Mouse (Mus musculus) heart, embryonic 15.5 days (tissue): ENCODE measurements around the gene Gpank1. TPM values are rescaled to one million over a fixed set of nuclear protein-coding genes. Genes with fewer than 3 reads are reported as not detected.
A peak's percentile ranks its signal among the peaks of the same experiment; 100 is the strongest.

Experiments
- ATAC-seq: fragments of 200-750 bp; cut with Nextera tagmentation; replicated peaks from 2 replicates; pipeline ENCODE4 v1.8.0; 2017; ENCODE audit warnings: low read depth, moderate TSS enrichment; ENCODE audit not compliant: insufficient number of reproducible peaks, insufficient read depth, low FRiP score
- H3K27ac ChIP-seq: fragments of 300-500 bp; sonication (generic); 2 replicates; pipeline ENCODE4 v1.5.1; 2015; ENCODE audit warnings: mild to moderate bottlenecking, inconsistent platforms
- H3K27me3 ChIP-seq: fragments of 300-500 bp; sonication (generic); 2 replicates; pipeline ENCODE4 v1.6.1; 2015; ENCODE audit warnings: inconsistent platforms
- H3K36me3 ChIP-seq: fragments of 300-500 bp; sonication (generic); 2 replicates; pipeline ENCODE4 v1.6.1; 2015; ENCODE audit warnings: mild to moderate bottlenecking, inconsistent platforms
- H3K4me1 ChIP-seq: fragments of 300-500 bp; sonication (generic); replicated peaks from 2 replicates; pipeline ENCODE4 v1.6.1; 2015; ENCODE audit warnings: inconsistent platforms
- H3K4me2 ChIP-seq: fragments of 300-500 bp; sonication (generic); 2 replicates; pipeline ENCODE4 v1.6.1; 2015; ENCODE audit warnings: inconsistent platforms, mild to moderate bottlenecking, moderate library complexity
- H3K4me3 ChIP-seq: fragments of 300-500 bp; sonication (generic); 2 replicates; pipeline ENCODE4 v1.5.1; 2015; ENCODE audit warnings: mild to moderate bottlenecking, inconsistent platforms
- H3K9ac ChIP-seq: fragments of 300-500 bp; sonication (generic); 2 replicates; pipeline ENCODE4 v1.6.1; 2015; ENCODE audit warnings: mild to moderate bottlenecking, inconsistent platforms
- H3K9me3 ChIP-seq: fragments of 300-500 bp; sonication (generic); replicated peaks from 2 replicates; pipeline ENCODE4 v1.6.1; 2016; ENCODE audit warnings: inconsistent platforms
- whole genome bisulfite sequencing: fragments of 180-500 bp; shearing (Covaris S2); methylation state at CpG from one replicate; pipeline ENCODE4 v1.1.7; 2015; ENCODE audit warnings: mixed read lengths; 5-methylcytosine and 5-hydroxymethylcytosine counted together
- polyA plus RNA-seq: library from polyadenylated mRNA; unstranded; fragments of >200 nt; fragmentation: Nextera tagmentation; extraction: Ambion mirVana; gene quantifications from 2 replicates; pipeline ENCODE4 v1.2.1, GENCODE M21; 2015

The Gpank1 gene
- polyA plus RNA-seq, 1 experiment from 2014 or later: 10.0 TPM

DNA sequence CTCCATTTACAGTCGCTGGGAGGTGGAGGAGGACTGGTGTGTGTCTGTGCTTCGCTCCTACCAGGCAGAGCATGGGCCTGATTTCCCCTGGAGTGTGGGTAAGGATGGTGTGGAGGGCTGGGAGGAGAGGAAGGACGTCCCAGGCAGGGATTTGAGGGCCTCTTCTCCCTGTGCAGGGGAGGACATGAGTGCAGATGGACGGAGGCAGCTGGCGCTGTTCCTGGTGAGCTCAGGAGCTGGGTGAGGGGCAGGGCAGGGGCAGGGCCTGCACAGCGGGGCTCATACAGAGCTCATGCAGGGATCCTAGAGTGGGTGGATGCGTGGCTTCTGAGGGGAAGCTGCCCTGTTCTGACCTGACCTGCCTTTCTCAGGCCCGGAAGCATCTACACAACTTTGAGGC lies 19.0 kb upstream of the Gpank1 start:
- peak; percentile 40; the same call in 1 of the 2 replicates for ATAC-seq
- Histone ChIP-seq H3K36me3 (peaks cover 49% of the 10 kb centered on the region), H3K4me3 (no peak overlapping the region), H3K27me3 (no peaks in the 10 kb centered on the region), H3K27ac (0 out of 2 replicates have a peak overlapping the region, but pooled peaks have one; percentile 1), H3K9me3 (no peaks in the 10 kb centered on the region), H3K4me1 (peaks cover 19% of the 10 kb centered on the region), H3K4me2 (no peak overlapping the region), H3K9ac (no peak overlapping the region)
- whole genome bisulfite sequencing: 58% methylated on average over 8 of the region's 8 CpGs

GRCm38 (mm10) chr17:35103221-35103690 lies 18.0 kb upstream of the Gpank1 start:
- ATAC-seq: no peak; the same call in 1 of the 2 replicates
- Histone ChIP-seq H3K27me3 (no peaks in the 10 kb centered on the region), H3K4me1 (peaks cover 19% of the 10 kb centered on the region), H3K4me2 (no peak overlapping the region), H3K27ac (no peak overlapping the region), H3K9ac (no peak overlapping the region), H3K4me3 (no peak overlapping the region), H3K9me3 (no peaks in the 10 kb centered on the region), H3K36me3 (peaks cover 40% of the 10 kb centered on the region)
- WGBS: 41% methylated on average over 6 of the region's 6 CpGs

GRCm38 (mm10) chr17:35104079-35104478 lies 17.2 kb upstream of the Gpank1 start:
- H3K36me3 ChIP-seq: peaks cover 31% of the 10 kb centered on the region

DNA sequence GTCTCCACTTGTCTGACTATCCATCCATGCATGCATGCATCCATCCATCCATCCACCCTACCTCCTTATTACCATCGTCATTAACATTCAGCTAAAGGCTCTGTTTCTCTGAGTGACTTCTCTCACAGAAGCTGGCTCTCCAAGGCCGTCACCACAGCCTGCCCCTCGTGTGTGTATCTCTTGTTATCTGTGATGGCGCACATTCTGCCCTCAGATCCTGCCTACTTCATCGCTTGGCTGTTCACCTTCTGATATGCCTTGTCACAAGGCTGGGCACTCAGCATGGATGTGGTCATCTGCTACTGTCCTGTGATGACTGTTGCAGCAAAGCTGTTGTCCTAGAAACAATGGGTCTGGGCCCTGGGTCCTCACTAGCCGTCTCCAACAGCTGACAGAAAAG lies 16.5 kb upstream of the Gpank1 start:
- Histone ChIP-seq H3K4me3 (no peak overlapping the region), H3K36me3 (peaks cover 27% of the 10 kb centered on the region), H3K9ac (no peak overlapping the region), H3K27me3 (no peaks in the 10 kb centered on the region), H3K27ac (no peak overlapping the region), H3K4me1 (peaks cover 19% of the 10 kb centered on the region), H3K4me2 (no peak overlapping the region), H3K9me3 (no peaks in the 10 kb centered on the region)
- ATAC-seq: no peak
- WGBS: 65% methylated on average over 6 of the region's 6 CpGs

More at GRCm38 (mm10) chr17:35104079-35104478, 17.2 kb upstream of the Gpank1 start:
- no peak for ATAC-seq
- Histone ChIP-seq H3K4me3 (no peak overlapping the region), H3K27me3 (no peaks in the 10 kb centered on the region), H3K9ac (no peak overlapping the region), H3K4me1 (peaks cover 19% of the 10 kb centered on the region), H3K27ac (no peak overlapping the region), H3K9me3 (no peaks in the 10 kb centered on the region), H3K4me2 (no peak overlapping the region)
- 80% methylated on average over 7 of the region's 7 CpGs for WGBS

- Histone ChIP-seq H3K27ac (no peak overlapping the region), H3K9ac (peak overlapping the region; percentile 44; the same call in 1 of the 2 replicates), H3K36me3 (peaks cover 19% of the 10 kb centered on the region; the same call in 1 of the 2 replicates), H3K27me3 (no peaks in the 10 kb centered on the region), H3K4me2 (0 out of 2 replicates have a peak overlapping the region, but pooled peaks have one; percentile 23), H3K9me3 (no peaks in the 10 kb centered on the region), H3K4me3 (no peak overlapping the region), H3K4me1 (peaks cover 19% of the 10 kb centered on the region)
- 24% methylated on average over 13 of the region's 13 CpGs for WGBS
- no peak for ATAC-seq
Measured at GRCm38 (mm10) chr17:35105740-35106389, 15.4 kb upstream of the Gpank1 start.

DNA sequence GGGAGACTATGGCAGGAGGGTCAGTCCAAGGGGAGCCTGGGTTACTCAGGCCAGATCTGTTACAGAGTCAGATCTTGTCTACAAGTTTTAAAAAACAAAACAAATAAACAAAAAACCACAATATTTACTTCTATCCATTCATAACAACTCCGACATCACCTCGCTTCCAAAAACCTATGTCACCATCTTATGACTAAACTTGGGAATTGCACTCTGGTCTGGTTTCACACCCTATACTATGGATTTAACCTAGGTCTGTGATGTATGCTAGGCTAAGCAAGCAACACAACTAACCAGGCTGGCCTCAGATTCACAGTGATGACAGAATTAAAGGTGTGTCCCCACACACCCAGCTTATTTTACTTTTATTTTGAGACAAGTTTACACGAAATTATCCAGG lies 14.7 kb upstream of the Gpank1 start:
- no peaks in the 10 kb centered on the region for H3K9me3 ChIP-seq
- WGBS: 63% methylated on average over 3 of the region's 3 CpGs
- H3K4me3 ChIP-seq: no peak overlapping the region
- H3K4me2 ChIP-seq: no peak overlapping the region
- H3K36me3 ChIP-seq: peaks cover 13% of the 10 kb centered on the region; the same call in 1 of the 2 replicates
- H3K9ac ChIP-seq: peak overlapping the region; percentile 44; the same call in 1 of the 2 replicates
- no peak overlapping the region for H3K27ac ChIP-seq
- H3K27me3 ChIP-seq: no peaks in the 10 kb centered on the region
- ATAC-seq: no peak
- peaks cover 19% of the 10 kb centered on the region for H3K4me1 ChIP-seq

DNA sequence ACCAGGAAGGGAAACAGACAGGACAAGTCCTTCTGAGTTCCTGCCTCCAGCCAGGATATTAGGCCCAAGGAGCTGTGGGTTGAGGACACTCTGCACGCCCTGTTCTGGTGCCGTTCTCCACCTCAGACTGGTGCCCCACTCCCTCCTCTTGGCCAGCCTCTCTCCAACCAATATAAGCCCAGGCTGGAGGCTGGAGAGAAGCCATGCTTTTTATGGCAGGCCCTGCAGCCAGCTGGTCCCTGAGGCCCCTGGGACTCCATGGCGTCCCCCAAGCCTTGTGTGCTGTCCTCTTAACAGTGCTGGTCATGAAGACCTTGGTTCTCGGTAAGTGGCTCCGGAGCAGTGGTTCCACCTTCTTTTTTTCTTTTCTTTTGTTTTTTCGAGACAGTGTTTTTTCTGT lies 13.2 kb upstream of the Gpank1 start, which contains the start of gene Ly6g5c:
Gene Ly6g5c (plus strand): TSS at position 183 of the 400 bp plus-strand sequence.
- no peaks in the 10 kb centered on the region for H3K9me3 ChIP-seq
- WGBS: 88% methylated on average over 6 of the region's 6 CpGs
- ATAC-seq: no peak

DNA sequence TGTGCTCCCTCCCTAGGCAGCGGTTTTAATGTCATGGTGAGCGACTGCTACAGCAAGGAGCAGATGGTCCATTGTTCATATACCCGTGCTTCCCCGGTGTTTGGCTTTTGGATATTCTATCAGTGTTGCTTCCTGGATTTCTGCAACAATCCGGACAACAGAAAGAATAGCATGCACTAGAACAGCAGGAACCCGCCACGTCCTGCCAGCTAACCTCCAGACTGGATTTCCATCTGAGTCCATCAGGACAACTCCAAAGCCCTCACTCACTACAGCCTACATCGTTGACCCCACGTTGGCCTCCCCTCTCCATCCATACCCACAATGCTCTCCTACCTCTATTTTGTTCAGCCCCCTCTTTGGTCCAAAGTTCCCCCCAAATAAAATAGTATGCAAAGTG lies 9.5 kb upstream of the Gpank1 start:
- H3K36me3 ChIP-seq: peaks cover 9% of the 10 kb centered on the region
- 0 out of 2 replicates have a peak overlapping the region, but pooled peaks have one; percentile 17 for H3K4me3 ChIP-seq
- H3K27ac ChIP-seq: peak overlapping the region; percentile 47
- H3K9ac ChIP-seq: no peak overlapping the region
- ATAC-seq: peak; percentile 44; the same call in 1 of the 2 replicates
- H3K4me2 ChIP-seq: peak overlapping the region; percentile 36
- WGBS: 72% methylated on average over 9 of the region's 9 CpGs
- no peaks in the 10 kb centered on the region for H3K27me3 ChIP-seq
- H3K4me1 ChIP-seq: no peaks in the 10 kb centered on the region
- H3K9me3 ChIP-seq: no peaks in the 10 kb centered on the region

More for the DNA sequence above, 13.2 kb upstream of the Gpank1 start, which contains the start of gene Ly6g5c:
- no peak within 1 kb of the TSS for H3K9ac ChIP-seq
- H3K4me1 ChIP-seq: peaks cover 9% of the 10 kb centered on the region
- H3K4me2 ChIP-seq: no peak within 1 kb of the TSS
- H3K27ac ChIP-seq: no peak within 1 kb of the TSS
- H3K36me3 ChIP-seq: no peaks in the 10 kb centered on the region
- H3K4me3 ChIP-seq: no peak within 1 kb of the TSS
- H3K27me3 ChIP-seq: no peaks in the 10 kb centered on the region

- H3K36me3 ChIP-seq: peaks cover 28% of the 10 kb centered on the region
- peaks cover 9% of the 10 kb centered on the region for H3K4me1 ChIP-seq
- no peak within 1 kb of the TSS for H3K4me3 ChIP-seq
- H3K9me3 ChIP-seq: no peaks in the 10 kb centered on the region
- H3K27me3 ChIP-seq: no peaks in the 10 kb centered on the region
- H3K27ac ChIP-seq: 0 out of 2 replicates have a peak within 1 kb of the TSS, but pooled peaks have one; percentile 2
- H3K4me2 ChIP-seq: no peak within 1 kb of the TSS
- ATAC-seq: no peak
- no peak within 1 kb of the TSS for H3K9ac ChIP-seq
- 83% methylated on average over 8 of the region's 8 CpGs for WGBS
Measured at GRCm38 (mm10) chr17:35115046-35116019, 5.9 kb upstream of the Gpank1 start, which contains the start of gene Ly6g5b. Ly6g5b (minus strand) TSS chr17:35115428.

DNA sequence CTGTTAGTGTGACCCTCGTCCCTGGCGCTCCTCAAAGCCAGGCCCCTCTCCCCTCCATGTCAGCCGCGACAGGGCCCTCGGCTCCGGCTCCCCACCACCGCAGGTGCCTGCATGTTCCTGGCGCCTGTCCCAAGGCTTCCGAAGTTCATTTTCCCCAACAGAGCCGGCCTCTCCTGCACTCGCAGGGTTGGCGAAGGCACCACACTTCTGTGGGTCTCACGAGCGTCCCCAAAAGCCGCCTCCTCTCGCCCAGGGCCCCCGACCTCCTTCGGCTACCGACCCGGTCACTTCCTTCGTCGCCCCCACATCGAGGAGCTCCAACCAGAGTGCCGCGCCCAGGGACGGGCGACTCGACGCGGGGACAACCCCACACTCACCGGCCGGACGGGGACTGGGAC lies 511 bp upstream of the Gpank1 start:
- Histone ChIP-seq H3K27me3 (no peaks in the 10 kb centered on the region), H3K9ac (peak overlapping the region; percentile 97), H3K9me3 (no peaks in the 10 kb centered on the region), H3K36me3 (peaks cover 37% of the 10 kb centered on the region), H3K4me2 (peak overlapping the region; percentile 92), H3K4me1 (peaks cover 29% of the 10 kb centered on the region), H3K27ac (peak overlapping the region; percentile 79), H3K4me3 (peak overlapping the region; percentile 99)
- no peak for ATAC-seq
- WGBS: under 1% methylated on average over 33 of the region's 33 CpGs

GRCm38 (mm10) chr17:35121871-35122303 lies 632 bp downstream of the Gpank1 start, which contains the start of gene Csnk2b:
Csnk2b (minus strand) TSS chr17:35122053.
- H3K4me3 ChIP-seq: peak within 1 kb of the TSS; percentile 99
- peak within 1 kb of the TSS; percentile 97 for H3K9ac ChIP-seq
- WGBS: under 1% methylated on average over 19 of the region's 19 CpGs
- H3K36me3 ChIP-seq: peaks cover 28% of the 10 kb centered on the region
- H3K9me3 ChIP-seq: no peaks in the 10 kb centered on the region
- H3K4me2 ChIP-seq: peak within 1 kb of the TSS; percentile 92
- peaks cover 33% of the 10 kb centered on the region for H3K4me1 ChIP-seq
- no peaks in the 10 kb centered on the region for H3K27me3 ChIP-seq
- peak within 1 kb of the TSS; percentile 93 for H3K27ac ChIP-seq
- ATAC-seq: 0 out of 2 replicates have a peak, but pooled peaks have one; percentile 0
